Mouse (Mus musculus): Measurements from ENCODE around the gene En2. TPM values are rescaled to one million over a fixed set of nuclear protein-coding genes. Genes with fewer than 3 reads are reported as not detected.

En2 gene
- total RNA-seq, 1 experiment from 2014 or later: not detected

DNA sequence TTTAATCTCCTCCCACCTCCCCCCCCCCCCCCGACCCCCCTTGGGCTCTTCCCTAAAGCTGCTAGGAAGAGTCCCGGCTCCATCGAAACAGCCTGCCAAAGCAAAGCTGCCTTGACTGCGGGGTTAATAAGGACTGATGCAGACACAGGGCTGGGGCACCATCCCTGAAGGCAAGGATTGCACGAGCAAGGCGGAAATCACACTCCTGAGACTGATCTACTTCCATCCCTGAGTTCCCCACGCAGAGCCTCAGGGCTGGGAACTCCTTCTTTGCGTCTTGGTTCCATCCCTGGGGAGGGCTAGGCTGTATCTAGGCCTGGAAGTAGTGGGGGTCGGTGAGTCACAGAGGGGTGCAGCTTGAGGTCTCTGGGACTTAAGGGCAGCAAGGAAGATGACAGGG lies 8.6 kb downstream of the En2 start:
- ATAC-seq (replicated peaks; ENCODE audit: insufficient number of reproducible peaks, low FRiP score, low TSS enrichment, poor library complexity, severe bottlenecking): no peak

DNA sequence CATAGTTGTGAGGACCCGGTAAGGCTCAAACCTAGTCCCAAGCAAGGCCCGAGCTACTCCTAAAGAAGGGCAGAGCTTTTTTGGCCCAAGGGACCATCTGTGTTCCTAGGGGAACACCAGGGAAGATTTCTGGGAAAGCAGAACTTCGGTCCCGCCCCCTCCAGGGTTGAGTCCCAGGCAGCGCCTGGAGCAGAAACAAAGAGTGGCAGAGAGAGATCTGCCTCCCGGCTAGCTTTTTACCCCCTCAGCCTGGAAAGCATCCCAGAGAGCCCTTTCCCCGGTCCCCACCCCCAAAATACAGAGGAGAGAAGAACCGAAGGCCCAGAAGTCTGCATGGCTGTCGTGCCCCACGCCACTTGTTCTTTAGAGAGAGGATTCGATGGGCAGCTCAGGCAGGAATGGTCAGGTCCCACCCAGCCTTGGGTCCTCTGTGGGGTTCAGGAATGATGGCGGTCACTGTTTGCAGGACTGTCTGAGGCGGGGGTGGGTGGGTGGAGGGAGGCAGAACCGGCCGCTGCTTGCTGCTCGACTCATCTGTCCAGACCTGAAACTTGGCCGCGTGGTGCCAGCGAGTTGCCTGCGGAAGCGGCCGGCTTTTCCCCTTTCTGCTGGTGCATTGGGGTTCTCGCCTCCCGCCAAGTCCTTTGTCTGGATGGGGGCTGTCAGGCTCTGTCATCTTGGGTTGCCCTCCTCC lies 9.5 kb downstream of the En2 start:
- no peak for ATAC-seq (replicated peaks; ENCODE audit: insufficient number of reproducible peaks, low FRiP score, low TSS enrichment, poor library complexity, severe bottlenecking)

DNA sequence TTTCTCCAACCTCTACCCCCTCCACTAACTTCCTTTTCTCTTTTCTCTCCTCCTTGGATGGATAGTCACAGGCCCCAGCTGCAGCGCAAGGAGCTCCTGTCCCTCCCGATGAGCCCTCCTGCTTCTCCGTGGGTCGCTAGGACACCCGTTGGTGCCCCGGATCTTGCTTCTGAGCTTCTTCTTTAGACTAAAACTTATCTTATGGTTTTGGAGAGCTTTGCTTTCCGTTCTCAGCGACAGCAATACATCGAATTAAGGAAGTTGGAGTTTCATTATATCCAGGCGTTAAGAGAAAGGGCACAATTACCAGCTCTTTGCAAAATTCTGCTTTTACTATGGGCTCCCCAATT lies 10.1 kb downstream of the En2 start:
- ATAC-seq (replicated peaks; ENCODE audit: insufficient number of reproducible peaks, low FRiP score, low TSS enrichment, poor library complexity, severe bottlenecking): no peak

DNA sequence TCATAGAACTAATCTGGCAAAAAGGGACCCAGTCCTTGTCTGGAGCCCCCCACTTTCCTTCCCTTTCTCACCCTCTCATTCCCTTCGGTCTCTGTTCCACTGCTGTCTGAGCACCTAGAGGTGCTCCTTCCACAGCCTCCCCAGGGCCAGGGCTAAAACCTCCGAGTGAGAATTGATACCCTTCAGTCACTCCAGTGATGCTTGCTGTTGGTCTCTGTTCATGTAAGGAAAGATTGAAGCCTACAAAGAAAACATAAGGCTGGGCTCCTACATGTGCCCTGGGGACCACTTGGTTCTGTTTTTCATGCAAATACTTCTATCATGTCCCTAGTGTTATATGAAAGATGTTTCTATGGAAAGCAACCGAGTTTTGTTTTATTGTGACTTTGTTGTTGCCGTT lies 10.5 kb downstream of the En2 start:
- ATAC-seq (replicated peaks; ENCODE audit: insufficient number of reproducible peaks, low FRiP score, low TSS enrichment, poor library complexity, severe bottlenecking): no peak

DNA sequence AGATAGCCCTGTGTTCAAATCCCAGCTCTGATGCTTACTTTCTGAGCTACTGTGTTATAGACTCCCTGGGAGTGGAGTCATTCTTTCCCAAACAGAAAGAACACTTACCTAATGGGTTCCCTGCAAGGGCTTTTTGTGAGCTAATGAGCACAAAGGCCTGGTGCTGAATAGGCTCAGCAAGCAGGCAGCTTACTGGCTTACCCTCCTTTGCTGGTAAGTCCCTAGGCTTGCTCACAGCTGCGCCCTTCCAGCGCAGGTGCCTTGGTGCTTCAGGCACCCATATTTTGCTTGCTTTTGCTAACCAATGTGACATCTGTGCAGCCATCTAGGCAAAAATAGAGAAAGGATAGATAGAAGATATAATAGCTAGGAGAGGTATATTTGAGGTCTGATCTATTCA lies 11.1 kb downstream of the En2 start:
- ATAC-seq (replicated peaks; ENCODE audit: insufficient number of reproducible peaks, low FRiP score, low TSS enrichment, poor library complexity, severe bottlenecking): no peak

DNA sequence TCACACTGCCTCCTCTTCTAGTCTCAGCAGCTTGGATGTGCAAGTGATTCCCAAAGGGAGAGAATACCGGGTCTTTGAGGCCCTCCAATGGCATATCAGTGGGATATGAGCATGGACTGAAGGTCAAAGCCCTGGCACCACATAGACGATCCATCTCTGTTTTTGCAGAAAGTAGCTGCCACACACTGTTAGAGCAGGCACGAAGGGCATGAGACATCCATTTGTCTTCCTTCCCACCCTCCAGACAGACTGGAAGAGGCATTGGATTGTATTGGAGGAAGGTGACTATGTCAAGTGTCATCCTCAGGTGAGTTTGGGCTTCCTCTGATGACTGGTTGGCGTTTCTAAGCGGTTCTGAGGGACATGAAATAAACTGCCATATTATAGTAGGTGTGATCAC lies 12.8 kb downstream of the En2 start:
- no peak for ATAC-seq (replicated peaks; ENCODE audit: insufficient number of reproducible peaks, low FRiP score, low TSS enrichment, poor library complexity, severe bottlenecking)

DNA sequence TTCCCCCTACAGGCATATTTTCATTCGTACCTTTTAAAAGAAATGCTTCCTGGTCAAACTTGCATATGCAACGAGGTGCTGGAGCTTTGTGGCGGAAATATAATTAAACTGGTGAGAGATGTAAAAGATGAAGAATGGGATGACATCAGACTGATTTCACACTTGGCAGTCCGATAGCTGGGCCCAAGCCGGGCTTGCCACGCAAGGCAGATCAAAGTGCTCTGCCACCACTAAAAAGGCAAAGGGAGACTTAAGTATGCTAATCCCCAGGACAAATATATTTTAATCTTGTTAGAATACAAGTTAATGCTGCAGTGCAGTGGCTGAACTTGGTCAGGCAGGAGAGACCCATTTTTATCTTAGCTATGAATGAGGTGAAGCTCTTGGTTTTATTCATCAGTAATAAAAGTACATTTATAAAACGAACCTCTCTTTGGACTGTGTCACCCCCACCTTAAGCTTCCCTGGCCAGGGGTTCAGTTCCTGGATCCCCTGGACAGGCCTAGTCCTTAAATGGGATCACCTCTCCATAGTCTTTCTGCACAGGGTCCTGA lies 13.8 kb downstream of the En2 start:
- ATAC-seq (replicated peaks; ENCODE audit: insufficient number of reproducible peaks, low FRiP score, low TSS enrichment, poor library complexity, severe bottlenecking): no peak

DNA sequence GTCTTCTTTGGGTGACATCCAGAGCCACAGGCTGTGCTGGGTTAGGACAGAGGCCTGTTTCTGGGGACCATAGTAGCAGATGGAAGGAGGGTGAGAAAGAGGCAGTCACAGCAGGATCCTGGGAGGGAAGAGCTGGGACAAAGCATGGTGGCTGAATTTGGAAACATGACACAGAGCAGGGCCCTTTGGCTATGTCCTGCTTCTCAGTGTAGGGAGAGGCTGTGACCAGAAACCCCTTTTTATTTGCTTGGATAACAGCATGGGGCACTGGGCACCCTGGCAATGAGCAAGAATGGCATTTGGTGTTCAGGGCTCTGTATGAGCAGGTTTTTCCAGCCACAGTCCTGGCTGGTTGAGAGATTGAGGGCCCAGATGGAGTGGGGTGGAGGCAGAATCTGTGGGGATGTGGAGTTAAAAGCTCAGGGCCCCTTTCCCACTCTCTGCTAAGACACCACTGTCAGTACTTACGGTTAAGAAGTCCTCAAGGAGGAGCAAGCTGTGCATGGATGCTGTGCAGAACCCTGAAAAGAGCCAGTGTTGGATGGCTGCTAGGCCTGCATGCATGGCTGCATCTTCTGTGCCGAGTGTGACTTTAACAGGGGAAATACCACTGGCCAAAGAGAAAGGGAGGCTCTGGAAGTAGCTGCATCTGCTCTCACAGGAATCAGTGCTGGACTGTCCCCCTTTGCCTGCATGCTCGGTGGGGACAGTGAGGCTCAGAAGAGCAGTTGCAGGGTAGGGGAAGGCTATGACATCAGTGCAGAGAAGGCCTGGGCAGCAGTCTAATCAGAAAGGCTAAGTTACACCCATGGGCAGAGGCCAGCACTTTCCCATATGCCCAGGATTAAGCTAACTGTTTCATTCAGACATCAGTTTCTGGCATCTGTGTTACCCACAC lies 26.0 kb downstream of the En2 start:
- no peak for ATAC-seq (replicated peaks; ENCODE audit: insufficient number of reproducible peaks, low FRiP score, low TSS enrichment, poor library complexity, severe bottlenecking)

DNA sequence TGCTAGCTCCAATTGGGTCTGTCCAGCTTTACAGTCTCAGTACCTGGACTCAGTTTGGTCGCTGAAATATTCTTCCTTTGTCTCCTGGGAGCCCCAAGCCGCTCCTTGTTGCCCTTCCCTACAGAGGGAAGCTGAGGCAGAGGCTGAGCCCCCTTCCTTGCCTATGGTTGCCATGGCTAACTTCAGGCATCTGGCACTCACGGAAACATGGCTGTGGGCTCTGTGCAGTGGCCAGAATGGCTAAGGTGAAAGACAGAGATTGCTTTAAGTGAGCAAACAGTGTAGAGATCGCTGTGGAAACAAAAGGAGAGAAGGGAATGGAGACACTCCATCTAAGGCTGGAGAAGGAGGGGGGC lies 26.6 kb downstream of the En2 start:
- no peak for ATAC-seq (replicated peaks; ENCODE audit: insufficient number of reproducible peaks, low FRiP score, low TSS enrichment, poor library complexity, severe bottlenecking)

DNA sequence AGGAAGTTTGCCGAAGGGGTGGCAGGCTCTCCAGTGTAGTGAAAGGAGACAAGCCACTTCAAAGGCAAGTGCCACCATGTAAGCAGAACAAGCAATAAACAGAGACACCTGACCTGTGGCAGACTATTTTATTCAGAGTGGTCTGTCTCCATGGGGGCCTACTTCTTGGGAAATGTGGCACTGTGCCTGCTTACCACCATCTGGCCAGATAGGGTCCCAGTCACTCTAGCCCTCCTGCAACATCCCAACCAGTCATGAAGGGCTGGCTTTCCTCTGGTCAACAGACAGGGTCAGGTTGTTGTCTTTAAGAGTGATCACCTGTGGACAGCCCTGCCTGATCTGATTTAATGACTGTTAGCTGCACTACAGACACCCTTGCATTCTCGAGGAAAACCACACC lies 30.0 kb downstream of the En2 start:
- no peak for ATAC-seq (replicated peaks; ENCODE audit: insufficient number of reproducible peaks, low FRiP score, low TSS enrichment, poor library complexity, severe bottlenecking)

DNA sequence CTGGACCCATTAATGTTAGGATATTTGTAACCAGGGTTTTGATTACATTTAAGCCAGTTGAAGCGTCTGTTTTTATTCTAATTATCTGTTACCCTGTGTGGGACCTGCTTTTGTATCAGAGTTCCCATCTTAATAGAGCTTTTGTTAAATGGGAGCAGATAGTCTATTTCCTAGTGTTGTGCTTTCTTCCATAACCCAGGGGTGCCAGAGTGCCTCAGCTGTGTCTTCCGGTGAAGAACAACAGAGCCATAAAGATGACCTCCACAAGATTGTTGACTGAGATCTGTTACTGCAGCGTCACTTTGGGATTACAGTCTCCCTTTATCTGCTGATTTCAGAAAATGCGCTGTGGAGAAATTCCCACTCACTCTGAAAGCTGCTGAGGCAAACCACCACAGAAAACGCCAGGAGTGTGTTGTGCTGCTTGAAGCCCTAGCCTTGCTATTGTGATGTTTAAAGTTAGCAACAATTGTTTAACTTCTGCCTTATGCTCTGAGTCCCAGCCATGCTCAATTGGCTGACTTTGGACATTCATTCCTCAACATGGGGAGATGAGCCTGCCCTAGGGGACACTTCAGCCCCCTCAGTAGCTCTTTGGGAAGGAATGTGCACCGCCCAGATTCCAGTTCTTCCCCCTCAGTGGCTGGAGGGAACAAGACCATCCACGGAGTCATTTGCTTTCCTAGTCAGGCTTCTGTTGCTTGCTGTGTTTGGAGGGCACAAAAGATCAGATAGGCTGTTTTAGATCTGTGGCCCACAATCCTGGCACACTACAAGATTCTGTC lies 33.8 kb downstream of the En2 start:
- ATAC-seq (replicated peaks; ENCODE audit: insufficient number of reproducible peaks, low FRiP score, low TSS enrichment, poor library complexity, severe bottlenecking): no peak

DNA sequence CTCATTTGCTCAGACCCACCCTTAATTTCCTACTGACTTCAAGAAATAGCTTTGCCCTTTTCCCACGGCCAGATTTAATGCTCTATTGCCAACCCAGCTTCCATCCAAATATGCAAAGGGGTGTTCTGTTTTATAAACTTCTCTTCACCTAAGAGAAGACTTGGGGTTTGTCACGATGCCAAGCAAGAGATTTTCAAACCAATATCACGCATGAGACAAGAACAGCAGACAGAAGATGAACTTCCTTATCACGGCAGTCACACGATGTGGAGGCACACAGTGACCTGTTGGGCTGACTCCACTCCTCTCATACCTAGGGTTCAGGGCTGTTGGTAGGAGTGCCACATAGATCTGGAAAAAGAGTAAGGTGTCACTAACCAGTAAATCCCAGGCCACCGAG lies 37.6 kb downstream of the En2 start:
- ATAC-seq (replicated peaks; ENCODE audit: insufficient number of reproducible peaks, low FRiP score, low TSS enrichment, poor library complexity, severe bottlenecking): no peak

DNA sequence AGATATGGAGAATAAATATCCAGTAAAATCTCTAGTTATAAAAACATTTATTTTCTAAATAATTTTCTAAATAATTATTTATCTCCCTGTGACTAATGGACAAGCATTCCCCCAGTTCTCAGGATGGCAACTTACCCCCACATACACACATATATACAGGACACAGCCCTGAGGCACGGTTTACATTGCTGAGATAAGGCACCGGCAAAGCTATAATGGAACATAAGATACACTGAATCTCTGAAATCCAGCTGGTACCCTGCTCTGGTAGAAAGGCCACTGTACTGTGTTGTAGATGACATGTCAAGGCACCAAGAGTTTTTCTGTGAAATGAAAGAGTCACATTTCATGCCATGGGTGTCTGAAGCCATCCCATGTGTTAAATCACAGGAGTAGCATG lies 39.2 kb downstream of the En2 start:
- ATAC-seq (replicated peaks; ENCODE audit: insufficient number of reproducible peaks, low FRiP score, low TSS enrichment, poor library complexity, severe bottlenecking): no peak

DNA sequence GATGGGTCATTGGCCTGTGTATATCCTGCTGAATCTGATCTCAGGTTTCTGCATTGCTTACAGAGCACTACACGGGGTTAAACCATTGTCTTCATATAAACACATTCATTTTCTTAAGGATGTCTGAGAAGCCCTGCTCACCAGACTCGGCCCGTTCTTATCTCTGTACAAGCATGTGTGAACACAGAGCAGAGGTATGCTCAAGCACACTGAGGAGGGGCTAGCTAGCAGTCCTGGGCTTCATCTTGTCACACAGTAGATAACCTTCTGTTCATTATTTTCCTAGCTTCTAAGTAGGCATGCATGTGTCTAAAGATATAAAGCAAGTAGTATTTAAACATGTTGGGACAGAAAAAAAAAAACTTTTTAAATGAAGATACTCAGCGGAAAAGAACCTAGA lies 41.0 kb downstream of the En2 start:
- no peak for ATAC-seq (replicated peaks; ENCODE audit: insufficient number of reproducible peaks, low FRiP score, low TSS enrichment, poor library complexity, severe bottlenecking)

DNA sequence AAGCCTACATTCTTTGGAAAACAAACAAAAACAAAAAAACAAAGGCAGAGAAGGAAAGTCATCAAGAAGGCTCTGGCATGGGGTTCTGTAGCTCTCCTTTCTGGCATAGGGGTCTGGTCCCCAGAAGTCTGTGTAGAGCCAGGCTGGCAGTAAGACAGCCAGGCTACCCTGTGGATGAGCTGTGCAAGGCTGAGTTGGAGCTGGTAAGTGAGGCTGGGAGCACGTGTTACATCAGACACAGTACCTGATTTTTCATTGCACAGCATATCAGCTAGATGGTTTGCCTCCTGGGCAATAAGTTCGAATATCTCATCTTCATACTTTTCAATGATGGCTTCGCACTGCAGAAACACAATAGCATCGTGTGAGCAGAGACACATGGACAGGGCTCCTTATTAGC lies 41.5 kb downstream of the En2 start:
- no peak for ATAC-seq (replicated peaks; ENCODE audit: insufficient number of reproducible peaks, low FRiP score, low TSS enrichment, poor library complexity, severe bottlenecking)

DNA sequence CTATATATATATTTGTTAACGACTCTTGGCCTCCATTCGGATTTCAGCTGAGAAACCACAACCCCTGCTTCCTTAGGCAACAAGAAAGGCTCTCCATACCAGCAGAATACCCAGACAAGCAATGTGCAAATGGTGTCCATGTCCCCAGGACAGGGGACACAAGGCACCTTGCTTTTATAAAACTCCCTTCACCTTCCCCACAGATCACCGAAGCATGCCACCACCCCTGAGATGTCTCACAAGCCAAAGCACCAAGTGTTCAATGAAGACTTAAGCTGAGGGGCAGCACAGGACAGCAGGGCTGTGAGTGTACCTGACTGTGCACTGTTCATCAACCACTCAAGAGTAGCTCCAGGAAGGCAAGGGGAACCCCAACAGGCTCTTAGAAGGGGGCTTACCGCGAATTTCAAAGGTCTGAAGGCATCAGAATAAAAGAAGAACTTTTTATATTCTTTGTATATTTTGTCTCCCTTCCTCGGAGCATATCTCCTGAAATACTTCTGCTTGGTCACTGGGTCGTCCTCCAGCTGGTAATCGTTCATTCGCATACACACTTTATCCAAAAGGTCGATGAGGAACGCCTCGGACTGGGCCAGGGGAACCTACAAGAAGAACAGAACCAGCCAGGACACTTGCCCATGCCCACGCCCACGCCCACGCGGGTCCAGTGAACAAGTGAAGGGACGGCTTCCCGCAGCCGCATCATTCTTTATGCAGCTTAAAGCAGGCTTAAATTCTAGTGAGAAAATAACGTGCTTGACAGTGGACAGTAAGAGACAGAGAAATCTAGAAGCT lies 43.4 kb downstream of the En2 start:
- no peak for ATAC-seq (replicated peaks; ENCODE audit: insufficient number of reproducible peaks, low FRiP score, low TSS enrichment, poor library complexity, severe bottlenecking)

DNA sequence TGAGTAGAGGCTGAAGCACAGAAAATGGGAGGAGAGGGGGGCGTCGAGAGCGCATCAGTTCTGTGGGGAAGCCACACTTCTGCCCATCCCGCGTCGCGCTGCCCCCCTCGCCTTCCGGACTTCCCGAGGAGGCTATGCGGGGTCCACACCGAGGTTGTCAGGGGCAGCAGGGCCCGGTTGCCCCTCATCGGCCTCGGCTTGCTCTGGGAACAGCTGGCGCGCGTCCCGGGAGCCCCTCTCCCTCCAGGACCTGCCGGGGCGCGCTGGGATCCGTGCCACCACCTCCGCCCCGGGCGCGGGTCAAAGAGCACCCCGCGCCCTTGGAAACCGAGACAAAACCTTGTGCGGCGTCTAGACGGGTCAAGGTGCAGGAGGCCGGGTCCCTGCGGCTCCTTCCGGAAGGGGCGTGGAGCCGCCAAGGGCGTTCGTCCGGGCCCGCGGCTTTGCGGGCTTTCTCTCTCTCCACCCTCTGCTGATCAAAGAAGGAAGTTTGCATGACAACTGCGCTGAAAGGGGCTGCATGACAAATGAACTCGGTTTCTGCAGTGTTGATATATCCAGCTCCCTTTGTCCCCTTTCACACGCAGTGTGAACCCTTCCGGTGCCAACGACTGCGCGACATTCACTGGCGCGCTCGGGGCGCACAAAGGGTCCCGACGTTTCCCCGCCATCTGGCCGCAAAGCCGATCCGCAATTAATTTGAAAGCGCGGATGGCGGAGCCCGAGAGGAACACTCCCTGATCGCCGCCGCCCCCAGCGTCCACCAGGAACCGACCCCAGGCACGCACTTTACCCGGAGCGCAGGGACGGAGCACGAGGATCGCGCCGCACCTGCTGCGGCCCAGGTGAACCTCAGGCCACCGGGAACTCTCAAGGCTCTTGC lies 44.3 kb downstream of the En2 start:
- ATAC-seq (replicated peaks; ENCODE audit: insufficient number of reproducible peaks, low FRiP score, low TSS enrichment, poor library complexity, severe bottlenecking): no peak
